Mouse (Mus musculus) erythroblast, embryonic 14.5 days (primary cell): Measurements from ENCODE around the gene Ncf2.

ENCODE experiments used
- GATA1 ChIP-seq: IDR thresholded peaks from 2 replicates; pipeline ENCODE4 v1.6.1; 2012; ENCODE audit warnings: low read length, inconsistent platforms, mixed read lengths
- TAL1 ChIP-seq: IDR thresholded peaks from 3 replicates; pipeline ENCODE4 v1.6.1; 2012; ENCODE audit warnings: low read length, inconsistent platforms, mixed read lengths

GRCm38 (mm10) chr1:152786953-152787352 is 13.0 kb upstream of the Ncf2 start:
- TF ChIP-seq TAL1 (no peak), GATA1 (no peak)
